Mouse (Mus musculus) left cerebral cortex, postnatal 36 days (tissue): ENCODE measurements around the gene Wdr6. TPM values are rescaled to one million over a fixed set of nuclear protein-coding genes. Genes with fewer than 3 reads are reported as not detected.

ENCODE experiments used
- DNase-seq, 2 experiments: peaks; one replicate each; pipeline ENCODE4 v3.0.0; 2021 to 2022; ENCODE audit warnings: low spot score in 2 of 2, mixed read lengths in 1 of 2
- intact Hi-C: fragments of 180-260 bp; cut with DNase I; formaldehyde crosslinking; loops from one replicate; pipeline ENCODE4 v1.15.1; 2025
- microRNA-seq: library from miRNA; unstranded; fragments of <30 nt; microRNA quantifications from one replicate; pipeline ENCODE4 v1.2.0, GENCODE M21; 2022
- total RNA-seq, 2 experiments: library from RNA; stranded (reverse); gene quantifications; 2 replicates each; pipeline ENCODE4 v1.2.3; 2021

Gene Wdr6
- total RNA-seq, 2 experiments from 2014 or later = 112 to 118 TPM

DNA sequence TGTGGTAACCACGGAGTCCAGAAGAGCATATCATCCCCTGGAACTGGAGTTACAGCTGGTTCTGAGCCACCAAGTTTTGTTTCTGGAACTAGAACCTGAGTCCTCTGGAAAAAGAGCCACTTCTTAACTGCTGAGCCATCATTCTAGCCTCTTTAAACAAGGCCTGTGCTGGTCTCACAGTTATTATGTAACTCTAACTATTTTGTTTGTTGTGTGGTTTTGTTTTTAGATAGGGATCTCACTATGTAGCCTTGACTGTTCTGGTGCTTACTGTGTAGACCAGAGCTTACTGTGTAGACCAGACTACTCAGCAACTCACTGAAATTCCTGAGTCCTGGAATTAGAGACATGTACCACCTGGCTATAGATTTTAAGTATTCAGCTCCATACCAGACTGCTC is 31.7 kb downstream of the Wdr6 start:
- no peak for DNase-seq
- intact Hi-C loops = no loop called here

DNA sequence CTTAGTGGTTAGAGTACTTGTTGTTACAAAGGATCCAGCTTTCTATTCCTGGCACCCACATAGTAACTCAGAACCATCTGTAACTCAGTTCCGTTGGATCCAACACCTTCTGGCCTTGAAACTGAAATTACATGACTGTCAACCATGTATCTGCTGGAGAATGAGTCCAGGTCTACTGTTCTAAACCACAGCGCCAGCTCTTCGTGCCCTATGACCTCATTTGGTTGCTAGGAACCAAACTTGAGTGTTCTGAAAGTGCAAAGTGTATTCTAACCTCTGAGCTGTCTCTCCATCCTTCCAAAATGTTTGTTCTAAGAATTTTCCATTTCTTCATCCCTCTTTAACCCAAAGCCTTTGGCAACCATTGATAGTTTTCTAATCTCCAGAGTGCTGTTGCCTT is 32.6 kb downstream of the Wdr6 start:
- intact Hi-C loops = no loop called here
- no peak for DNase-seq

DNA sequence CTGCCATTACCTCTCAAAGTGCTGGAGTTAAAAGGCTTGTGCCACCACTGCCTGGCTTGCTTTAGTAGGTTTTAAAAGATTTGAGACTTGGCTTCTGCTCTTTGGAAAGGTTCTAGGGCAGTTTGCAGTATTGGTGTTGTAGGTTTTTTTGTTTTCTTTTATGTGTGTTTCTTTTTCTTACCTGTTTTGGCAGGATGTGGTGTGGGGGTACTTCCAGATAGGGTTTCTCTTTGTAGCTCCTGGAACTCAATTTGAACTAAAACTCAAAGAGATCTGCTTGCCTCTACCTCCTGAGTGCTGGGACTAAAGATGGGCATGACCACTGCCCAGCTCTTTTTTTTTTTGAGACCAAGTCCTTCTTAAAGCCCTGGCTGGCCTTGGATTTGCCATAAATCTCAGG is 37.7 kb downstream of the Wdr6 start:
- intact Hi-C loops = no loop called here
- no peak for DNase-seq

DNA sequence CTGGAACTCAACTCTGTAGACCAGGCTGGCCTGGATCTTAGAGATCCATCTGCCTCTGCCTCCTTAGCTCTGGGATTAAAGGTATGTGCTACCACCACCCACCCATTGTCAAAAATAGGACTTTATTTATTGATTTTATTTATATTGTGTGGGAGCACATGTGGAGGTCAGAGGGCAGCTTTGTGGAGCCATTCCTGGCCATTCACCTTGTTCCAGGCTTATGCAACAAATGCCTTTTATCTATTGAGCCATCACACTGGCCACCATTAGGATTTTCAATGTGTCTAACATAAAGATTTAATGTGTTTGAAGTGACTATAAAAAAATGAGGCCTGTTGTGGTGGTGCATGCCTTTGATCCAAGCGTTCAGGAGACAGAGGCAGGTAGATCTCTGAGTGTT is 47.0 kb downstream of the Wdr6 start:
- DNase-seq = no peak
- intact Hi-C loops = no loop called here

DNA sequence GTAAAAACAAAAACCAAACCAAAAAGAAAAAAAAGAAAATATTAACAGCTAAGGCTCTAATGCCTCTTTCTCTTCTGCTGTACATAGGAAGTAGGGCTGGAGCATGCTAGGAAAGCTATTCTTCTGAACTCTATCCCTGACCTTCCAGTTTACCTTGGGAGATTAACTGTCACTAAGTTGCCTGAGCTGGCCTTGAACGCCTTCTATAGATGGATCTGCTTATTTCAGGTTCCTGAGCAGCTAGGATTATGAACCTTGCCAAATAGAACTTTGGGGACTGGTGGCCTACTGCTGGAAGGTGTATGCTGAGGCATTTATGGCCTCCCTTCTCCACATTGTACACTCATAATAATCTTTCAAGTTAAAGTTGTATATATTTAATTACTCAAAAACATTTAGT is 47.6 kb downstream of the Wdr6 start:
- intact Hi-C loops = no loop called here
- no peak for DNase-seq

GRCm38 (mm10) chr9:108525400-108525799 is 53.1 kb downstream of the Wdr6 start:
- DNase-seq = no peak
- intact Hi-C loops = no loop called here

- intact Hi-C loops = no loop called here
Observed at GRCm38 (mm10) chr9:108523341-108523740, 55.2 kb downstream of the Wdr6 start.

More at GRCm38 (mm10) chr9:108523341-108523740, 55.2 kb downstream of the Wdr6 start:
- no peak for DNase-seq

Small RNAs within 50 kb of the gene (microRNA-seq; reads per million reads assigned to microRNA genes)
- gene Gm24083 (not detected), gene Mir191 (not detected), gene Mir425 (892 reads per million, percentile 77 among the genes with 10 or more reads in this experiment)

Other genes with a start within 250 kb of the Wdr6 start
- 100 to 1,000 TPM; 105 to 110 TPM for gene Gpx1, start 239.8 kb downstream of the Wdr6 start, total RNA-seq
- gene Usp4, start 230.9 kb downstream of the Wdr6 start, total RNA-seq = 100 to 1,000 TPM in 1 of 2 experiments, 10 to 100 TPM in 1; 99.3 to 122 TPM
- gene 1700102P08Rik, start 185.9 kb downstream of the Wdr6 start, total RNA-seq = 1 to 10 TPM; 1.5 to 3.2 TPM
- gene Ccdc36, start 150.3 kb downstream of the Wdr6 start, total RNA-seq = under 1 TPM; 0.14 to 0.15 TPM
- gene BC048562, start 142.3 kb downstream of the Wdr6 start, total RNA-seq = not detected
- gene Ccdc71, start 118.2 kb downstream of the Wdr6 start, total RNA-seq = 10 to 100 TPM; 36.1 to 41.5 TPM
- 10 to 100 TPM; 31.1 to 33.9 TPM for gene Klhdc8b, start 117.2 kb downstream of the Wdr6 start, total RNA-seq
- 10 to 100 TPM; 22.8 to 43.1 TPM for gene Lamb2, start 99.0 kb downstream of the Wdr6 start, total RNA-seq
- 100 to 1,000 TPM; 124 to 154 TPM for gene Usp19, start 88.1 kb downstream of the Wdr6 start, total RNA-seq
- 10 to 100 TPM; 73.6 to 76.9 TPM for gene Qars, start 71.0 kb downstream of the Wdr6 start, total RNA-seq
- 100 to 1,000 TPM; 135 to 149 TPM for gene Qrich1, start 61.9 kb downstream of the Wdr6 start, total RNA-seq
- 10 to 100 TPM; 47.7 to 47.9 TPM for gene Impdh2, start 18.5 kb downstream of the Wdr6 start, total RNA-seq
- 10 to 100 TPM; 62.8 to 70.1 TPM for gene Ndufaf3, start 11.3 kb downstream of the Wdr6 start, total RNA-seq
- 10 to 100 TPM; 70.1 to 99.4 TPM for gene Dalrd3, start 8.9 kb downstream of the Wdr6 start, total RNA-seq
- 10 to 100 TPM; 87.0 to 93.7 TPM for gene P4htm, start 18.9 kb upstream of the Wdr6 start, total RNA-seq
- 10 to 100 TPM; 49.5 to 53.5 TPM for gene Arih2, start 70.6 kb upstream of the Wdr6 start, total RNA-seq
- gene Slc25a20, start 83.3 kb upstream of the Wdr6 start, total RNA-seq = 10 to 100 TPM; 11.8 to 14.1 TPM
- gene Prkar2a, start 110.6 kb upstream of the Wdr6 start, total RNA-seq = 10 to 100 TPM; 45.8 to 49.2 TPM
- 100 to 1,000 TPM; 155 to 158 TPM for gene Ip6k2, start 205.1 kb upstream of the Wdr6 start, total RNA-seq
- 10 to 100 TPM; 56.0 to 60.6 TPM for gene Nckipsd, start 229.6 kb upstream of the Wdr6 start, total RNA-seq
- gene Celsr3, start 247.6 kb upstream of the Wdr6 start, total RNA-seq = 10 to 100 TPM; 43.4 to 74.0 TPM